Mouse (Mus musculus): ENCODE measurements around the gene AI661453.

Gene AI661453

GRCm38 (mm10) chr17:47441296-47442051 lies 5.1 kb downstream of the AI661453 start:
- no peak for DNase-seq (ENCODE audit: low spot score)

GRCm38 (mm10) chr17:47442271-47442670 lies 5.9 kb downstream of the AI661453 start:
- no peak for DNase-seq (ENCODE audit: low spot score)

- no peak for DNase-seq (ENCODE audit: low spot score)
Measured at GRCm38 (mm10) chr17:47444113-47444512, 7.7 kb downstream of the AI661453 start.

GRCm38 (mm10) chr17:47445518-47445917 lies 9.1 kb downstream of the AI661453 start:
- DNase-seq (ENCODE audit: low spot score): no peak

GRCm38 (mm10) chr17:47446025-47446424 lies 9.6 kb downstream of the AI661453 start:
- no peak for DNase-seq (ENCODE audit: low spot score)

- DNase-seq (ENCODE audit: low spot score): no peak
Measured at GRCm38 (mm10) chr17:47446561-47446960, 10.1 kb downstream of the AI661453 start.

GRCm38 (mm10) chr17:47448523-47449372 lies 12.3 kb downstream of the AI661453 start:
- DNase-seq (ENCODE audit: low spot score): no peak

GRCm38 (mm10) chr17:47449432-47449831 lies 13.0 kb downstream of the AI661453 start:
- DNase-seq (ENCODE audit: low spot score): no peak

GRCm38 (mm10) chr17:47450239-47450638 lies 13.8 kb downstream of the AI661453 start:
- no peak for DNase-seq (ENCODE audit: low spot score)

- DNase-seq (ENCODE audit: low spot score): no peak
Measured at GRCm38 (mm10) chr17:47450880-47451565, 14.6 kb downstream of the AI661453 start.

- DNase-seq (ENCODE audit: low spot score): no peak
Measured at GRCm38 (mm10) chr17:47452886-47453285, 16.5 kb downstream of the AI661453 start.

- DNase-seq (ENCODE audit: low spot score): peak; percentile 39
Measured at GRCm38 (mm10) chr17:47454675-47455074, 18.3 kb downstream of the AI661453 start.

- no peak for DNase-seq (ENCODE audit: low spot score)
Measured at GRCm38 (mm10) chr17:47458310-47458709, 21.9 kb downstream of the AI661453 start.

- DNase-seq (ENCODE audit: low spot score): no peak
Measured at GRCm38 (mm10) chr17:47458936-47459335, 22.5 kb downstream of the AI661453 start.

- DNase-seq (ENCODE audit: low spot score): no peak
Measured at GRCm38 (mm10) chr17:47459341-47459919, 23.0 kb downstream of the AI661453 start.

GRCm38 (mm10) chr17:47461688-47462087 lies 25.3 kb downstream of the AI661453 start:
- no peak for DNase-seq (ENCODE audit: low spot score)

GRCm38 (mm10) chr17:47462209-47462608 lies 25.8 kb downstream of the AI661453 start:
- DNase-seq (ENCODE audit: low spot score): no peak

- no peak for DNase-seq (ENCODE audit: low spot score)
Measured at GRCm38 (mm10) chr17:47462728-47463388, 26.4 kb downstream of the AI661453 start.

- DNase-seq (ENCODE audit: low spot score): no peak
Measured at GRCm38 (mm10) chr17:47464248-47464965, 28.0 kb downstream of the AI661453 start.

- no peak for DNase-seq (ENCODE audit: low spot score)
Measured at GRCm38 (mm10) chr17:47465016-47465415, 28.6 kb downstream of the AI661453 start.

- DNase-seq (ENCODE audit: low spot score): no peak
Measured at GRCm38 (mm10) chr17:47466284-47466683, 29.9 kb downstream of the AI661453 start.

Data from spleen, adult 12 weeks (tissue).